Mouse (Mus musculus) spleen, adult 2 months (tissue): ENCODE results near the gene Smpx.

ENCODE experiments used
- CTCF ChIP-seq: fragments of 200-500 bp; IDR thresholded peaks from 2 replicates; pipeline ENCODE4 v1.5.1; 2011; ENCODE audit warnings: mild to moderate bottlenecking, inconsistent platforms; ENCODE audit not compliant: insufficient read depth, insufficient read length, insufficient replicate concordance; ENCODE audit errors: extremely low read depth
- POLR2A ChIP-seq: fragments of 200-500 bp; IDR thresholded peaks from 2 replicates; pipeline ENCODE4 v1.6.1; 2011; ENCODE audit warnings: low read depth, low read length, inconsistent platforms

GRCm38 (mm10) chrX:157698862-157699261 lies at the start of gene Smpx:
- no peak for TF ChIP-seq POLR2A
- no peak for TF ChIP-seq CTCF
